Mouse (Mus musculus) adrenal gland, postnatal 36 days (tissue): ENCODE data around the gene Ddx18. TPM values are rescaled to one million over a fixed set of nuclear protein-coding genes. Genes with fewer than 3 reads are reported as not detected.

Source experiments
- DNase-seq, 2 experiments: peaks; one replicate each; pipeline ENCODE4 v3.0.0; 2021; ENCODE audit warnings: mixed read lengths in 1 of 2
- long read RNA-seq, 2 experiments: library from polyadenylated mRNA; stranded (forward); transcript quantifications; one replicate each; pipeline ENCODE4 v2.0.0; 2021; ENCODE audit warnings: borderline sequencing depth in 2 of 2
- total RNA-seq, 2 experiments: library from RNA; stranded (reverse); gene quantifications; 2 replicates each; pipeline ENCODE4 v1.2.3; 2021

Ddx18 gene
- total RNA-seq: 10 to 100 TPM; 43.8 to 50.7 TPM
- long read RNA-seq, experiment 1, transcript Ddx18-201 (13 exons, 2,258 nt): major isoform, 22 of 48 reads
- long read RNA-seq, experiment 1, partial matches to known transcripts: 26 of 48 reads
- long read RNA-seq, experiment 1, other reads (novel, unspliced or antisense): 0 of 48 reads
- long read RNA-seq, experiment 2, transcript Ddx18-201 (13 exons, 2,258 nt): major isoform, 14 of 16 reads
- long read RNA-seq, experiment 2, partial matches to known transcripts: 1 of 16 reads
- long read RNA-seq, experiment 2, other reads (novel, unspliced or antisense): 1 of 16 reads

- peak; percentile 98 for DNase-seq
These were observed at the start of gene Ddx18 for GRCm38 (mm10) chr1:121567521-121568489. Gene Ddx18 (minus strand): TSS chr1:121567989.

- DNase-seq: no peak
These were observed 40.2 kb upstream of the Ddx18 start for GRCm38 (mm10) chr1:121608000-121608399.

DNA sequence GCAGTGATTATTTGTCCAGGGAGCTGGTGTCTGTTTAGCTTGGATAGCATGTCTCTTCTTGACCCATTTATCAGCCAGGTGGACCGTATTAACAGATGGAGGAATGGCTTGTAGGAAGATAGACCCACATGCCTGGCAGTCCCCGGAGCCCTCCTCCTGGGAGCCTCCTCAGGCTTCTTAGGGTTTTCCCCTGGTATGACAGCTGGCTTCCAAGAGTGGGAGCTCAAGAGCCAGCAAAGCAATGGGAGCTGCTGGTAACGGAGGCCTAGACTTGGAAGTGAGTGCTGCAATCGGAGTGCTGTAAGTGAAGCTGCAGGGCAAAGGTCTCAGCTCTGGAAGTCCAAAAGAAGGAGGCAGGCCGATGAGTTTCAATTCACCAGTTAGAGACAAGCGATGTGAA, 37.3 kb upstream of the Ddx18 start:
- no peak for DNase-seq

DNA sequence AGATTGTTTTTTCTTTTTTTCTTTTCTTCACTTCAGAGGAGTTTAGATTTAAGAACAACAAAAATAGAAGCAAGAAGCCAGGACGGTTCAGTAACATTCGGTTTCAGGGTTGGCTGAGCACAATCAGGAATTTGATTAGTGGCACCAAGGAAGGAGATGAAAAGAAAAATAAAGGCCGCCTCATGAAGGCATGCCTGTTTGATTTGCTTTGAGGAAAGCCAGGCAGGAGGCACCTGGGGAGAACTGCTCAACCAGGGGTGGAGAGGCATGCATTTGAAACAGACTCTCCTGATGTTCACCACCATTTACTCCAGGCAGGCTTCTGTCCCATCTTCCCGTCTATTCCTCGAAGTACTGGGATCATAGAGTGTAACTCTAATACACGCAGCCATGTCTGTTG, 34.1 kb upstream of the Ddx18 start:
- DNase-seq: no peak

DNA sequence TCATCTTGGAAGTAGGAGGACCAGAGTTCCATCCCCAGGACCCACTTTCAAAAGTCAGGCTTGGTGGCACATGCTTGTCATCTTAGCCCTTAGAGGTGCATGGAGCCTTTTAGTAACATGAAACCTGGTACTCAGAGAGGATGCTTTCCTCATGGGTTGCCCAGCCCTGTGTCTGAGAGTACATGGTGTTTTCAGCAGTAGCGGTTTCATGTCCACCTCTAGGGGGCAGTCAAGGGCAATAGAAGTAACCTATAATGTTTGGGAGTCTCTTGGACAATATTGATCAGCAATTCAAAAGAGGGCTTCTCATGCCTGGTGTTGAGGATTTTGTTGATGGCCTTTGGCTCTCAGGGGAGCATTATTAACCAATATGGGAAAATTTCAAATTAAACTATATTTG, 33.3 kb upstream of the Ddx18 start:
- peak in 1 of 2 experiments; percentile 13 for DNase-seq

- DNase-seq: no peak
These were observed 30.6 kb upstream of the Ddx18 start for GRCm38 (mm10) chr1:121598421-121598820.

DNA sequence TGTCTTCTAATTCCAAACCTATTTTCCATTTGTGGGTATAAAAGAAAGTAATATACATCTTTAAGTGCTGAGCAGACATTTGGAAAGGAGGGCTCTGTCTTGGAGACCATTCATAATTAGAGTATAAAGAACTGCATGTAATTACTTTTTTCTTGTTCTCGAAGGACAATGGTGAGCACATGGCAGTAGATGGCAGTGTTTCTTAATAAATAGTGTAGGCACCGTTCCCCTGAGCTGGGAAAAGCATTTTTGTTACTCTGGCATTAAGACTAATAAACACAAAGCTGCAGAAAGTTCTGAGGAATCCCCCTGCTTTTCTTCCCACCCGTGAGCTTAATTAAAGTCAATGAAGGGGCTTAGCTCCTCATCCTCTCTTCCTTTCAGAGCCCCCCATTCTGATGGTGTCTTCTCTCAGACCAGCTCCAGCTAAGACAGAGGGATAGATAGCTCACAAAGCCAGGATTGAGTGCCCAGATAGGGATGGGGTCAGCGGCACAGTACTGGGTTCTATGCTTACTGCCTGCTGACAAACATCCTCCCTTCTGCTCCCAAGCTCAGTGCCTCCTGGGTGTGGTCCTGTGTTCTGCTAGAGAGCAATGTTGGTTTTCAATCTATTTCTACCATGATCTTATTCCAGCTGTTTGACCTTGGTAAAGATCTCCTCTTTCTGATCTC, 29.3 kb upstream of the Ddx18 start:
- DNase-seq: no peak

DNA sequence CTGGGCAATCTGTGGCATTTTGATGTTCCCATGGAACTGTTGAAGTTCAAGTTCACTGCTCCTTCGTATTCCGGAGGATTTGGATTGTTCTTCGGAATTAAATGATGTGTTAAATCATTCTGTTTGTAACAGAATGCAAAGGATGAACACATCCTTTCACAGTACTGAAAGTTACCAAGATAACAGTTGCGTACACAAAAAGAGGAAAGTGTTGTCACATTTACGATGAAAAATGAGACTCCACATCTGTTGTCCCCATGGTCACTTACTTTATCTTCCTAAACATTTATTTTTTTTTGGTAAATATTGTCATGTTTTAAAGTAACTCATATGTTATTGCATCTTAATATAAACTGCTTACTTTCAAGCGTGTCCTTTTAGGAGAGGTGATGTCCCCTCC, 17.0 kb upstream of the Ddx18 start:
- DNase-seq: no peak

DNA sequence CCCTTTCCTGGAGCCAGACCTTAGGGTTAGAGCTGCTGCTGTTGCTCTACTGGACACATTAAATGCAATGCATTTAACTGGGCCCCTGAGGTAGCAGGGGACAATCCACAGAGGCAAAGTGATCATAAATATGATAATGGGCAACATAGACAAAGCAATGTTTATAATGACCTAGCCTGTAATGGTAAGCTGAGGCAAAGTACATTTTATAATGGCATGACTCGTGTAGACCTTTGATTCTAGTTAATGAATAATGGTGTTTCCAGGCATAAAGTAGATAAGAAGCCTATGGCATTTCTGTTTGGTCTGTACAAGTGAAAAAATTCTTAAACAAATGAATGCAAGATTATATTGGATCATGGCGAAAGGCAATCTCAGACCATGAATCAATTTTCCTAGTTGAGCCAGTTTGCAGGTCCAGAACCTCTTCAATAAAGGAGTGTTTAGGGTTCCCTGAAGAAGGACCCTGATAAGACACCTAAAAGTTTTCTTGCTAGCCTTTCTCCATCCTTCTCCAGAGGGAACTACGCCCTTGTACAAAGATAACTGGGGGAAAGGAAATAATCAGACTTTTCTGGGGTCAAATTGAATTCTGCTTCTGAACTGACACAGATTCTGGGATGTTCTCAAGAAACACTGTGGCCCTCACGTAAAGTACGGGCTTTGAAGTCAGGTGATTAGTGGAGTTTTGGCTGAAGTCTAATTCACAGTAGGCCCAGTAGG, 13.5 kb upstream of the Ddx18 start:
- DNase-seq: no peak

DNA sequence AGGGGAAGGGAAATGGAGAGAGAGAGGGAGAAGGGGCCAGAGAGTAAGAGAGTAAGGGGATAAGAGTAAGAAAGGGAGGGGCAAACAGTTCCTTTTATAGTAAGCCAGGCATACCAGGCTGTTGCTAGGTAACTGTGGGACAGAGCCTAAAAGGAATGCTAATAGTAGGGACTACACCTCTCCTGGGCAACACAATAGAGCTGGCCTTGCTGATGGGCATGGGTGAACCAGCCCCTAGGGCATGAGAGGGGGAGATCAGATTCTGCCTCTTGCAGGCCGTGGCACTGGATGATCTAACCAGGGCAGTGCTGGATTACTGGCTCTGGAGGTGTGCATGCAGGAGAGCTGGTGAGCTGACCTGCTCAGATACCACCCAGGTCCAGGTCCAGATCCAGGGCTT, 9.7 kb upstream of the Ddx18 start:
- no peak for DNase-seq

GRCm38 (mm10) chr1:121570522-121570921, 2.7 kb upstream of the Ddx18 start:
- no peak for DNase-seq

DNA sequence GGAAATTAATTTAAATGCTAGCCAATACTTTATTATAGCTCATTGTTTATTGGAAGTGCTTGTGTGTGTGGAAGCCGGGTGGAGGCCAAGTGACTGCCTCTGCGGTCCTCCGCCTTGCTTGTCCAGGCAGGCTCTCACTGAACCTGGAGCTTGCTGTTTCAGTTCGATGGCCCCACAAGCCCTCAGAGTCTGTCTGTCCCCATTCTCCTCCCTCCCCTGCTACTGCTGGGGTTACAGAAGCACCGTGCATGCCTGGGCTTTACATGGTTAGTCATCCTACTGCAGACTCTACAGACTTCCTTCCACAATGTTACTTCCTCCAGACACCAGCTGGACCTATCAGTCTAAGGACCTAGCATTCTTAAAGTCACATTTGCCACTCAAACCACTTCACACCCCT, 9.9 kb downstream of the Ddx18 start:
- no peak for DNase-seq

GRCm38 (mm10) chr1:121551457-121551835, 16.3 kb downstream of the Ddx18 start:
- DNase-seq: no peak

DNA sequence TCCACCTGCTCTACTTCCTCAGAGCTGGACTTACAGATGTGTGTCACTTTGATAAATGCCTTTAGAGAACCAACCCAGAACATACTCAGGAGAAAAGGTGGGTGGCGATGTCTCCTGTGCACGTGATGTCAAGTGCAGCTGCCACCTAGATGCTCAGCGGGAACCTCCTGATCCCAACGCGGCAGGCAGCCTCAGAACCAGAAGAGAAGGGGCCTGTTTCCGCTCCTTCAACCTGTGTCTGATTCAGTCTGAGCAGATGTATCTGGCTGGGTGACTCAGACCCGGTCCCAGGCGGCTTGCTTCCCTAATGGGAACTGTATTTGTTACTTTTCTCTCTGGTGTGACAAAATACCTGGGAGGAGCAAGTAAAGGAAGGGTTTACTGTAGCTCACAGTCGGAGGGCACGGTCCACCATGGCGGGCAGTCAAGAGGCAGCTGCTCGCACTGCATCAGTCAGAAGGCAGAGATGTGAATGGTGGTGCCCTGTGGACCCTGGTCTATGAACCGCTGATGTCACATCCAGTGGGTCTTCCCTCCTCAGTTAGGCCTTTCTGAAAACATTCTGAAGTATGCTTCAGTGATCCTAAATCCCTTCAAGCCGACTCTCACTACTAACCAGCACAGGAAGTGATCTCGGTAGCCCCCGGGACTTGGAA, 16.9 kb downstream of the Ddx18 start:
- DNase-seq: no peak

GRCm38 (mm10) chr1:121549456-121549855, 18.3 kb downstream of the Ddx18 start:
- DNase-seq: peak in 1 of 2 experiments; percentile 8

DNA sequence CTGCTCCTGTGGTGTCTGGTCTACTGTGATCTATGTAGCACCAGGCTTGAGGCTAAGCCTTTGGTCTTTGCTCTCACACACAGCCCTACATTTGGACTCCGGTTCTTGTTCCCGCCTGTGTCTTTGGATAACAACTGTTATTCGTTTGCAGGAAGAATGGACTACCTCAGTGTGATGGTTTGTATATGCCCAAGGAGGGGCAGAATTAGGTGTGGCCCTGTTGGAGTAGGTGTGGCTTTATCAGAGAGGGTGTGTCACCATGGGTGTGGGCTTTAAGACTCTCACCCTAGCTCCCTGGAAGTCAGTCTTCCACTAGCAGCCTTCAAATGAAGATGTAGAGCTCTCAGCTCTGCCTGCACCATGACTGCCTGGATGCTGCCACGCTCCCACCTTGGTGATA, 19.1 kb downstream of the Ddx18 start:
- DNase-seq: no peak

GRCm38 (mm10) chr1:121546844-121547243, 20.9 kb downstream of the Ddx18 start:
- DNase-seq: no peak

- no peak for DNase-seq
These were observed 27.4 kb downstream of the Ddx18 start for GRCm38 (mm10) chr1:121540361-121540760.

GRCm38 (mm10) chr1:121531439-121531838, 36.4 kb downstream of the Ddx18 start:
- no peak for DNase-seq

- no peak for DNase-seq
These were observed 38.5 kb downstream of the Ddx18 start for GRCm38 (mm10) chr1:121529286-121529685.

- no peak for DNase-seq
These were observed 39.4 kb downstream of the Ddx18 start, which contains the start of gene Htr5b for GRCm38 (mm10) chr1:121528399-121528720. Gene Htr5b (minus strand): TSS chr1:121528465.
